Comparison of ENCODE assay signal across 35 mouse cellular contexts in genomic region chr14:109583084-109583483, GRCm38 (mm10).
"Had no signal": no experiment of that assay in that cellular context is flagged by ENCODE, and none has a peak within 500 bp of the region (broad histone marks: within the 10 kb centered on the region; RNA-seq: fewer than 3 reads in every experiment).

No protein-coding gene starts in this region.

- H3K36me3 ChIP-seq: heart, embryonic 10.5 days; heart, embryonic 12.5 days; heart, embryonic 13.5 days; heart, embryonic 15.5 days; hindbrain, embryonic 10.5 days; hindbrain, embryonic 12.5 days; hindbrain, embryonic 13.5 days; hindbrain, embryonic 15.5 days; intestine, embryonic 15.5 days; kidney, embryonic 15.5 days had no signal

- H3K4me1 ChIP-seq: heart, embryonic 10.5 days; heart, embryonic 12.5 days; heart, embryonic 13.5 days; heart, embryonic 15.5 days; hindbrain, embryonic 10.5 days; hindbrain, embryonic 12.5 days; hindbrain, embryonic 13.5 days; hindbrain, embryonic 15.5 days; intestine, embryonic 15.5 days; kidney, embryonic 15.5 days had no signal

- H3K27me3 ChIP-seq: heart, embryonic 12.5 days; heart, embryonic 13.5 days; heart, embryonic 15.5 days; hindbrain, embryonic 12.5 days; hindbrain, embryonic 13.5 days; hindbrain, embryonic 15.5 days; intestine, embryonic 15.5 days; kidney, embryonic 15.5 days had no signal

- H3K27ac ChIP-seq: heart, embryonic 10.5 days; heart, embryonic 13.5 days; heart, embryonic 15.5 days; hindbrain, embryonic 10.5 days; hindbrain, embryonic 12.5 days; hindbrain, embryonic 13.5 days; hindbrain, embryonic 14.5 days; hindbrain, embryonic 15.5 days; hindbrain, postnatal 0 days; intestine, embryonic 15.5 days; kidney, embryonic 15.5 days; kidney, postnatal 0 days; layer of hippocampus, adult 2 months had no signal

- H3K9ac ChIP-seq: heart, embryonic 12.5 days; heart, embryonic 13.5 days; heart, embryonic 15.5 days; hindbrain, embryonic 12.5 days; hindbrain, embryonic 13.5 days; hindbrain, embryonic 14.5 days; hindbrain, embryonic 15.5 days; intestine, embryonic 15.5 days; kidney, embryonic 15.5 days had no signal

- H3K4me2 ChIP-seq: heart, embryonic 11.5 days; heart, embryonic 12.5 days; heart, embryonic 13.5 days; heart, embryonic 15.5 days; hindbrain, embryonic 12.5 days; hindbrain, embryonic 13.5 days; hindbrain, embryonic 14.5 days; hindbrain, embryonic 15.5 days; intestine, embryonic 15.5 days; kidney, embryonic 15.5 days had no signal

- H3K4me3 ChIP-seq: heart, embryonic 10.5 days; heart, embryonic 12.5 days; heart, embryonic 13.5 days; heart, embryonic 15.5 days; hindbrain, embryonic 10.5 days; hindbrain, embryonic 12.5 days; hindbrain, embryonic 13.5 days; hindbrain, embryonic 15.5 days; intestine, embryonic 15.5 days; kidney, embryonic 15.5 days; layer of hippocampus, adult 2 months had no signal

- H3K9me3 ChIP-seq: heart, embryonic 10.5 days; heart, embryonic 12.5 days; heart, embryonic 13.5 days; heart, embryonic 15.5 days; hindbrain, embryonic 10.5 days; hindbrain, embryonic 12.5 days; hindbrain, embryonic 13.5 days; hindbrain, embryonic 15.5 days; intestine, embryonic 15.5 days; kidney, embryonic 15.5 days had no signal

- DNase-seq: heart, postnatal 10 days; heart, postnatal 14 days; heart, postnatal 36 days; heart, postnatal 4 days; kidney, adult 11 months; kidney, adult 18-20 months; kidney, adult 2 months; kidney, adult 8-10 months; kidney, adult 9 months; kidney, postnatal 10 days; kidney, postnatal 14 days; kidney, postnatal 25 days; kidney, postnatal 36 days; kidney, postnatal 4 days; layer of hippocampus, adult 9-11 months; layer of hippocampus, postnatal 36 days had no signal

- ATAC-seq: hindbrain, embryonic 16.5 days; hindbrain, postnatal 0 days; inflammation-experienced regulatory T-cells, adult 6 months; intestine, embryonic 15.5 days; intestine, embryonic 16.5 days; intestine, postnatal 0 days had no signal
